Mouse (Mus musculus): Measurements from ENCODE around the gene Ctnna3. TPM values are rescaled to one million over a fixed set of nuclear protein-coding genes. Genes with fewer than 3 reads are reported as not detected.

Ctnna3 gene
- polyA plus RNA-seq, 1 experiment = 1.2 TPM

GRCm38 (mm10) chr10:64130397-64131150, 700.7 kb downstream of the Ctnna3 start:
- Histone ChIP-seq H3K4me1 (ENCODE audit: control insufficient read depth, insufficient read depth, low read length) (no peaks in the 10 kb centered on the region), H3K27ac (ENCODE audit: control insufficient read depth, insufficient read depth, low read depth, low read length, poor library complexity) (no peak overlapping the region), H3K4me3 (replicated peaks; ENCODE audit: control insufficient read depth, low read depth, low read length) (no peak overlapping the region)
- TF ChIP-seq POLR2A (IDR thresholded peaks at IDR 0.05; ENCODE audit: borderline replicate concordance, control insufficient read depth, low read depth, low read length) (no peak), CTCF (IDR thresholded peaks at IDR 0.05; ENCODE audit: control insufficient read depth, insufficient read depth, low read length) (no peak)
- WGBS = 81% methylated on average over 15 of the region's 15 CpGs

- 68% methylated on average over 3 of the region's 3 CpGs for WGBS
- TF ChIP-seq CTCF (IDR thresholded peaks at IDR 0.05; ENCODE audit: control insufficient read depth, insufficient read depth, low read length) = no peak
- no peak for TF ChIP-seq POLR2A (IDR thresholded peaks at IDR 0.05; ENCODE audit: borderline replicate concordance, control insufficient read depth, low read depth, low read length)
- Histone ChIP-seq H3K27ac (ENCODE audit: control insufficient read depth, insufficient read depth, low read depth, low read length, poor library complexity) (no peak overlapping the region), H3K4me1 (ENCODE audit: control insufficient read depth, insufficient read depth, low read length) (no peaks in the 10 kb centered on the region), H3K4me3 (replicated peaks; ENCODE audit: control insufficient read depth, low read depth, low read length) (no peak overlapping the region)
Observed at GRCm38 (mm10) chr10:64133461-64133860, 703.6 kb downstream of the Ctnna3 start.

- Histone ChIP-seq H3K4me3 (replicated peaks; ENCODE audit: control insufficient read depth, low read depth, low read length) (no peak overlapping the region), H3K4me1 (ENCODE audit: control insufficient read depth, insufficient read depth, low read length) (no peaks in the 10 kb centered on the region), H3K27ac (ENCODE audit: control insufficient read depth, insufficient read depth, low read depth, low read length, poor library complexity) (no peak overlapping the region)
- 83% methylated on average over 7 of the region's 7 CpGs for WGBS
- TF ChIP-seq POLR2A (IDR thresholded peaks at IDR 0.05; ENCODE audit: borderline replicate concordance, control insufficient read depth, low read depth, low read length) = no peak
- no peak for TF ChIP-seq CTCF (IDR thresholded peaks at IDR 0.05; ENCODE audit: control insufficient read depth, insufficient read depth, low read length)
Observed at GRCm38 (mm10) chr10:64135481-64135880, 705.6 kb downstream of the Ctnna3 start.

- TF ChIP-seq POLR2A (IDR thresholded peaks at IDR 0.05; ENCODE audit: borderline replicate concordance, control insufficient read depth, low read depth, low read length) = no peak
- TF ChIP-seq CTCF (IDR thresholded peaks at IDR 0.05; ENCODE audit: control insufficient read depth, insufficient read depth, low read length) = no peak
- Histone ChIP-seq H3K4me1 (ENCODE audit: control insufficient read depth, insufficient read depth, low read length) (no peaks in the 10 kb centered on the region), H3K4me3 (replicated peaks; ENCODE audit: control insufficient read depth, low read depth, low read length) (no peak overlapping the region), H3K27ac (ENCODE audit: control insufficient read depth, insufficient read depth, low read depth, low read length, poor library complexity) (no peak overlapping the region)
- WGBS = 63% methylated on average over 3 of the region's 3 CpGs
Observed at GRCm38 (mm10) chr10:64146511-64146910, 716.6 kb downstream of the Ctnna3 start.

GRCm38 (mm10) chr10:64181696-64182095, 751.8 kb downstream of the Ctnna3 start:
- TF ChIP-seq CTCF (IDR thresholded peaks at IDR 0.05; ENCODE audit: control insufficient read depth, insufficient read depth, low read length) (no peak), POLR2A (IDR thresholded peaks at IDR 0.05; ENCODE audit: borderline replicate concordance, control insufficient read depth, low read depth, low read length) (no peak)
- Histone ChIP-seq H3K27ac (ENCODE audit: control insufficient read depth, insufficient read depth, low read depth, low read length, poor library complexity) (no peak overlapping the region), H3K4me1 (ENCODE audit: control insufficient read depth, insufficient read depth, low read length) (no peaks in the 10 kb centered on the region), H3K4me3 (replicated peaks; ENCODE audit: control insufficient read depth, low read depth, low read length) (no peak overlapping the region)
- WGBS = 83% methylated on average over 13 of the region's 13 CpGs

GRCm38 (mm10) chr10:64182731-64183130, 752.8 kb downstream of the Ctnna3 start:
- TF ChIP-seq CTCF (IDR thresholded peaks at IDR 0.05; ENCODE audit: control insufficient read depth, insufficient read depth, low read length) = no peak
- TF ChIP-seq POLR2A (IDR thresholded peaks at IDR 0.05; ENCODE audit: borderline replicate concordance, control insufficient read depth, low read depth, low read length) = no peak
- H3K4me1 ChIP-seq (ENCODE audit: control insufficient read depth, insufficient read depth, low read length) = no peaks in the 10 kb centered on the region
- no peak overlapping the region for H3K27ac ChIP-seq (ENCODE audit: control insufficient read depth, insufficient read depth, low read depth, low read length, poor library complexity)
- WGBS = 76% methylated on average over 4 of the region's 4 CpGs
- no peak overlapping the region for H3K4me3 ChIP-seq (replicated peaks; ENCODE audit: control insufficient read depth, low read depth, low read length)

- no peak for TF ChIP-seq POLR2A (IDR thresholded peaks at IDR 0.05; ENCODE audit: borderline replicate concordance, control insufficient read depth, low read depth, low read length)
- TF ChIP-seq CTCF (IDR thresholded peaks at IDR 0.05; ENCODE audit: control insufficient read depth, insufficient read depth, low read length) = no peak
- no peak overlapping the region for H3K27ac ChIP-seq (ENCODE audit: control insufficient read depth, insufficient read depth, low read depth, low read length, poor library complexity)
- no peak overlapping the region for H3K4me3 ChIP-seq (replicated peaks; ENCODE audit: control insufficient read depth, low read depth, low read length)
- no peaks in the 10 kb centered on the region for H3K4me1 ChIP-seq (ENCODE audit: control insufficient read depth, insufficient read depth, low read length)
- 77% methylated on average over 3 of the region's 3 CpGs for WGBS
Observed at GRCm38 (mm10) chr10:64188046-64188445, 758.1 kb downstream of the Ctnna3 start.

- Histone ChIP-seq H3K27ac (ENCODE audit: control insufficient read depth, insufficient read depth, low read depth, low read length, poor library complexity) (no peak overlapping the region), H3K4me3 (replicated peaks; ENCODE audit: control insufficient read depth, low read depth, low read length) (no peak overlapping the region), H3K4me1 (ENCODE audit: control insufficient read depth, insufficient read depth, low read length) (no peaks in the 10 kb centered on the region)
- 86% methylated on average over 1 of the region's 1 CpGs for WGBS
- TF ChIP-seq POLR2A (IDR thresholded peaks at IDR 0.05; ENCODE audit: borderline replicate concordance, control insufficient read depth, low read depth, low read length) (no peak), CTCF (IDR thresholded peaks at IDR 0.05; ENCODE audit: control insufficient read depth, insufficient read depth, low read length) (no peak)
Observed at GRCm38 (mm10) chr10:64197584-64197983, 767.7 kb downstream of the Ctnna3 start.

Data from bone marrow, adult 2 months (tissue).